Mouse (Mus musculus) urinary bladder, adult 2 months (tissue): Measurements from ENCODE around the gene Fto. TPM values are rescaled to one million over a fixed set of nuclear protein-coding genes. Genes with fewer than 3 reads are reported as not detected.

Experiments
- DNase-seq: peaks from one replicate; pipeline ENCODE4 v3.0.0; 2022; ENCODE audit warnings: low spot score
- polyA plus RNA-seq: library from polyadenylated mRNA; depleted of rRNA; stranded (reverse); fragments of >200 nt; gene quantifications from 2 replicates; pipeline ENCODE4 v1.2.3, GENCODE M21; 2012

The Fto gene
- polyA plus RNA-seq, 1 experiment: 56.0 TPM

DNA sequence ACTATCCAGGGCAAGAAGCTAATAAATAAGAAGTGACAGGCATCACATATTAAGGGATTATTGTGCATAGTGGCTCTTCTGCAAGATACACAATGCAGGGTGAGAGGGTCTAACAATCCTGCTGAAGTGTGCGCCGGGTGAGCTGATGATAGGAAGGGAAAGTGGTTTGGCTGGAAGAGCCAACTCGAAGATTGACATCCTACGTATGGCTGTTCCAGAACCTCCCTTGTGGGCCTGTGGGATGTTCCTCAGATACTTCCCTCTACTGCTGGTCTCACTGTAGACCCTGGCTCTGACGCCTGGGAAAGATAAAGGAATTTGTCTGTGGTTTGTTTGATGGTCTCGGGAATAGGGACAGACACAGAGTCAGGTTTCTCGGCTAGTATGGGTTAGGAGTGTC lies 297.9 kb downstream of the Fto start:
- DNase-seq: no peak

DNA sequence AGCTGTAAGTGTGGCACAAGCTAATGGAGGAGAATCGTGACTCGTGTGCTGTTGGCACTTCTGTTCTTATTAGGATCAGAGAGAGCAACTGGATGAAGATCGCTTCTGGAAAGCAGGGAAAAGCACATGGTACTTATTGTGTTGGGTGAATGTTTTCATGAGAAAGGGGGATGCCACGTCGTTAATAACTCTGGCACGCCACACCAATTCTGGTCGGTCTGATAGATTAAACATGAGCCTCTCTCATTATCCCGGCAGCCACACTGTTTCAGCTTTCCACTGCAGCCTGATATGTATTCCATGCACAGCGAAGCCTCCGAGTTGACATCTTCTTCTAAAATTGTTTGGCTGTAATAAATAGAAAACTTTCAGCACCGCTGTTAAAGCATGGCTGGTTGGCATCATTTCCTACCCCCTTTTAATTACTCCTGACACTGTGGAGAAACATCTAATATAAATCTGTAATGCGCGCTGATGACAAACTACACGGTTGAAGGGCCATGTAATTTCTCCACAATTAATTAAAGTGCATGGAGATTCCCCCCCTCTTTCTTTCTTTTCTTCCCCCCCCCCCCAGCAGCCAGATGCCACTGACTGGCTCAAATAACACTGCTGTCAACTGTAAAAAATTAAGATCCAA lies 298.5 kb downstream of the Fto start:
- DNase-seq: no peak

DNA sequence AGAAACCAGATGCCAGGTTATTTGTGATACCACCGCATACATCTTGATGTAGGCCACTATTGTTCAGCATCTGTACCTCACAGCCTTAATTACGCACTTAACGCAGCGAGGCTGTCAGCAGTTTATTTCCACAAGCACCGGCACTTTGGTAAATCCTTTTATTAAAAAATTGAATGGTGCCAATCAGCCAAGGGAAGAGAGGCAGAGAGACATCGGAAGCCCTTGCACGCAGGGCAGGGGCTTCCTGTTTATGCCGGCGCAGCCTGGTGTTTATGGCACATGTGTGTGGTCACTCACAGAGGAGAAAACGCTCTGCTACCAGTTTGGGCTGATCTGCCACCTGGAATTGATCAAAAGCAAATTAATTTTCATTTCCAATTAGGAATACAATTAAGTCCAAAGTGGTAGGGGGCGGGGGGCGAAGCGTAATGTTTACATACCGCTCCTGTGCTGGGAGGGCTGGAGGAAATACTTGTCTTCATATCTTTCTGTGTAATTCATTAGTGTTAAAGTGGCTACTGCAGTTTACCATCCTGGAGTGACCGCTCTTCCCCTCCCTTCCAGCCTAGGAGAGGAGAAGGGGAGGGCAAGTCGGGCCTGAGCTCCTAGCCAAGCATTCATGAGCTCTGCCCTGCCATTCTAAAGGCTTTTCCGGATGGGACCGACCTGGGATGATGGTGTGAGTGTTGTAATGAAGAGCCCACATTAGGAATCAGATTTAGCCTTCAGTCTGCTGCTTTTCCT lies 299.2 kb downstream of the Fto start:
- DNase-seq: no peak

DNA sequence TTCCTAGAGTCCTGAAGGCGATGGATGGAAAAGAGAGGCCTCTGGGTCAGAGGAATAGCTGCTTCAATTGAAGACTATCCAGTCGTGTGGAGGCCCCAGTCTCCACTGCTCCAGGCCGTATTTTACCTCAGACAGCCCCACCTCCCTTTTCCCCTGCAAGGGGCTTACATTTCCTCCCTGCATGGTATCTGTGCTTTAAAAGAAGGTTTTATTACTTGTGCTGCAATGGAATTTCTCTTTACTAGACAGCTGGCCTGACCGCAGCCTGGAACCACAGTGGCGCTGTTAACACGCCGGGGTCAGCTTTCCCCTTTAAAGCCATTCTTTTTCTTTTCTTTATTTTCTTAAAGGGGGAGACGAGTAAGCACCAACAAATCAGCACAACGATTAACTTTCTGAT lies 300.3 kb downstream of the Fto start:
- DNase-seq: no peak

DNA sequence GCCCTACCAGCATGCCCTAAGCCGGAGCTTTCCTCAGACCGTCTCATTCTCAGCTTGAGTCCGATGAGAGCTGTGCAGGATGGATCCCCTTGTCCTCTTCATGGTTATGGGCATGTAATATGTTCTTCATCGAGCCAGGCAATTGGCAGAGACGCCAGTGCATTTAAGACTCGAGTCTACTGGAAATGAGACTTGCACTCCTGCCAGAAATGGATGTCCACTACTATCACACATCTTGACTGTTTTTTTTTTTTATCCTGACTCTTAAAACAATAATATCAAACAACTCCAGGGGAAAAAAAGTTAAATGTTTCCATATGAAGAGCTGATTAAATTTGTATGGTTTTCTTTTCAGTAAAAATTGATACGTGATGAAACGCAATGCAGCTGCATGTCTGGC lies 301.9 kb downstream of the Fto start:
- no peak for DNase-seq

DNA sequence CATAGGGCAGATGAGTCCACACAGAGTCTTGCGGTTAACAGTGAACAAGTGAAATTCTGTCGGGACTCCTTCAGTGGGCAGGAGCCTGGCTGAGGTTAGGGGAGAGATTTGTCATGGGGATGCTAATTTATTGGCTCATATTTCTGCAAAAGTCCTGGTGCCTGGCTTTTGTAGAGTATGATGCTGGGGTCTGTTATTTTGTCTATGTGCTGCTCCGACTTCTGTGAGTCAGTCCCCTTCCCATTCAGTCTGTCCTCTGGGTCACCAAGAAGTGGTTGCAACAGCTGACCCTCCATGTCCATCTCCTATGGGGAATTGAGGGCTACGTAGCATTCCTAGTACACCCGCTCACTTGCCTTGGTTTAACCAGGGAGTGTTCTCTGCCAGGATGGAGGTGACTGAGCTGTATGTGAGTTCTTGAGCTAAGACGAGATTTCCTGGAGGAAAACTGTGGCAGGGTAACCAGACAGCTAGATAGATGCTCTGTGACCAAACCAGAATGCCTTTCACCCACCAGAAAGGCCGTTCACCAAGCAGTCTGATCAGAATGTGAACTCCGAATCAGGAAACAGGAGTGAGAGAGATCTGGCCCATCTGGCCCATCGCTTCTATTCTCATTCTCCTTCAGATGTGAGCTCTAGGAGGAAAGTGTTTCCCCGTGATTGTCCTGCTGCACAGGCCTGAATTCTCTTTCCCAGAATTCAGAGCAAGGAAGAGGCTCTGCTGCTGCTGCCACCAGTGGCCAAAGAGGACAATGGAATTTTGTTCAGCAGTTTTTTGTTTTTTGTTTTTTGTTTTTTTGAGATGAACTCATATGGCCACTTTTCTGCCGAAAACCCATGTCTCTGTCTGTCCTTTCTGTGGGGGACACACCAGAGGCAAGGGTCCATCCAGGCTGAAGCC lies 302.7 kb downstream of the Fto start:
- DNase-seq: no peak

DNA sequence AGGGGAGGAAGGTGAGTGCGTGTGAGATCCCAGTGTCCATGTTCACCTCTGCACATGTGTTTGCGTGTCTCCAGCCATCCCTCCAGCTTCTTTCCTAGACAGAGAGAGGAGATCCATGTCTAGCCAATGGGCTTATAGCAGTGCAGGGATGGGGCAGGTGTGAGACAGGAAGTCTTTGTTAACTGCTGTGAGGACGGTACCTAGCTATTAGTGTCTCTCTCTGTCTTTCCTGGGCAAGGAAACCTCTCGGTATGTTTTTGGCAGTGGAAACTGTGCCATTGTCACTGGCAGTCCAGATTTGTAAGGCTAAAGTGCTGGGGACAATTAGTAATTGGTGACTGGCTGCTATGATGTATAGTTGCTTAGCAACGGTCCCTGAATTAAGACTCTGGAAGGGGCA lies 304.4 kb downstream of the Fto start:
- no peak for DNase-seq

DNA sequence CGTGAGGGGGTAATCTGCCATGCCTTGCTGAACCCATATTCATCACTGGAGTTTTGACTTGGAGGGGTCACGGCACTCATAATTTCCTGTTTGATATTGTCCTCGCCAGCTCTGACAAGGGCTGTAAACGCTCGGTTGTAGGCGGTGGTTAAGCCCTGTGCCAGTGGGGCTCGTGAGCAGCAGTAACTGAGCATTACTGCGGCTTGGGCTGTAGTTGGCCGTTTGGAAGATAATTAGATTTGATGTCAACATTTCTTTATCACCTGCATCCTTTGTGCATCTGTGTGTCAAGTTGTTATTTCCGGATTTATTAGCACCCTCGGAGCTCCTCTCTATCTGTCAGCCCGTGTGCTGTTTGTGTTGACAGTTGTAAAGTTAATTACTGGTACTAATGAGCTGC lies 309.4 kb downstream of the Fto start:
- DNase-seq: no peak

DNA sequence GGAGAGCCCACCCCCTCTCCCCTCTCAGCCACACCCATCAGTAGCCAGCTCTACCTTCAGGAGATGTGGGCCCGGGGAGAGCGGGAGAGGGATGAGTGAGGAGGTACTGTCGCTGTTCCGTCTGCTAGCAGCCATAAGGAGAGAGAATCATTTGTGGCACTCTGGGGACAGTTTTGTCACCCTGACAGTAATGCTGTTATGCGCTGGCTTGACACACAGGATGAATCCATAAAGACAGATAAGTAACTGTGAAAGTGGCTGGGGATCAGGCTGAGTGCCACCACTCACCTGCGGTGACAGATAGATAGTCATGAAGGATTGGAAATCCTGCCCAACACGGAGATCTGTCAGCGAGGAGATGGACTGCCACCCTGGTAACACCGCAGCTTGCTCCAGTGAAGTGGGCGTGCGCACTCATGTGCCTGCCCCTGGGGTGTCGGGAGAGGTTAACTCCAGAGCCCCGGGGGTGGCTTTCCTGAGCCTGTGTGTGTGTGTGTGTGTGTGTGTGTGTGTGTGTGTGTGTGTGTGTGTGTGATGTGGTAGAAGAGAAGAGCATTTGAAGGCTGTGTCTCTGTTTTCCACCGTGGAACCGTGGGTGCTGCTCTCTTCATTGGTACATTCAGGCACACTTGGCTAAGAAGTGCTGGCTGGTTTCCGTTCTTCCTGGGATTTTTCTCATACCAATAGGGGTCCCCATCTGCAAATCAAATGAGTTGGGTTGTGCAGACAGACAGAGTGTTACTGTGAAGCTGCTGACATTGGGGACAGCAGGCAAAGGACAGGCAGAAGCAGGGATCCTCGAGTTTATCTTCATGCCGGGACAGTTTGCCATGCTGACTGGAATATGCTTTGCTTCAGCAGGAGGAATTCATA lies 312.6 kb downstream of the Fto start:
- no peak for DNase-seq

DNA sequence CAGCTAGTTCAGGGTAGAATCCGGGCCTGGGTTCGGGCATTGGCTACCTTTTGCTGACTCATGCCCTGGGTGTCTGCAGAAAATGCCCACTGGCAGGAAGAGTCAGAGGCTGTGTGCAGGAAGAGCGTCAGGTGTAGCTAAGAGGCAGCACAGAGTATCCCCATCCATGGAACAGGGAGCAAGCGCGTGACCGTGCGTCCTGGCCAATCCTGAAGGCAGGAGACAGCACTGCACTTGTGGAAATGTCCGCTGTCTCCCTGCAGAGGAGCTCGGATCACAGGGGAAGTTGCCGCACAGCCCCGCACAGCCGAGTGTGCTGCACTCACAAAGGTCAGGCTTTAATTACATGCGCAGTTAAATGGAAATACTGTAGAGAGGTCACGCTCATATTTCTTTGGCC lies 316.3 kb downstream of the Fto start:
- DNase-seq: no peak

DNA sequence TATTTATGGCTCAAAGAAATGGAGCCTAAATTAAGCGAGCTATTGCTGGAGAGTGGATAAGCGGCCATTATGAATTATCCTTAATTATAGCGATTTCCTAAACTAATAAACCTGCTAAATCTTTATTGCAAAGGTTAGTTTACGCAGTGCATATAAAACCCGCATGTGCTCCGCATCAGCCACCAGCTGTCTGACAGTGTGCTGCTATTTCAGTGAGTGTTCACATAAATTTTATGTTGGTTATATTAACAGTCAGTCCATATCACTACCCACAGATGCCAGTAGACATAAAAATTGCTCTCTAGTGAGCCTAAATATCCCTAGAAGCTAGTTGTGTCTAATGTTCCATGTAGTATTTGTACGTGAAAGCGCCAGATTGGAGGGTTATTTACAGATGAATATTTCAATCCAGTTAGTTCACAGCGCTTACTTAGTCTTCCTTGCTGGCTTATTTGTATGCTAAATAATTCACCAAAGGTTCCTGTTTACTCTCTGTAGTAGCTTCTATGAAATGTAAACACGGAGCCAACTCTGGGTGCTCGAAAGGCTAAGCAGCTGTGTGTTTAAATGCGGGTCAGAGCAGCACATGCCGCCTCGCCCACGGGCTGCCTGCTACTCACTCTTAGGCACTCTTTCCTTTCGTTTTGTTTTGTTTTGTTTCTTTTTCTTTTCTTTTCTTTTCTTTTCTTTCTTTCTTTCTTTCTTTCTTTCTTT lies 317.2 kb downstream of the Fto start:
- DNase-seq: no peak

DNA sequence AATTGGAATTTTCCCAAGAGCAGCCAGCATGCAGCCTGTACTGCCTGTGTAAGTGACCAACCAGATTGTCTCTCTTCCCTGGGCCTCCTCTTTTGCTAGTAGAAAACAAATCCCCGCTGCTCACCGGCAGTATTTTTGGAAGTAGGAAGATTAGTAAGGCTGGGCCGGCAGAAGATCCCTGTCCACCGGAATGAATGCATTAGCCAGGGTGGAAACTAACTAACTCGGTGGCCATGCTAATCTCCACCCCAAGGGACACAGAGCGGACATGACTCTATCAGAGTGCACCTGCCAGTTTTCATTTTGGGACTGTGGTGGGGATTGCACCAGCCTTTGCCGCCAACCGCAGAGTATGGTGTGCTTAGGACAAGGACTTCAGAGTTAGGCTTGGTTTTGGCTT lies 319.1 kb downstream of the Fto start:
- DNase-seq: no peak

DNA sequence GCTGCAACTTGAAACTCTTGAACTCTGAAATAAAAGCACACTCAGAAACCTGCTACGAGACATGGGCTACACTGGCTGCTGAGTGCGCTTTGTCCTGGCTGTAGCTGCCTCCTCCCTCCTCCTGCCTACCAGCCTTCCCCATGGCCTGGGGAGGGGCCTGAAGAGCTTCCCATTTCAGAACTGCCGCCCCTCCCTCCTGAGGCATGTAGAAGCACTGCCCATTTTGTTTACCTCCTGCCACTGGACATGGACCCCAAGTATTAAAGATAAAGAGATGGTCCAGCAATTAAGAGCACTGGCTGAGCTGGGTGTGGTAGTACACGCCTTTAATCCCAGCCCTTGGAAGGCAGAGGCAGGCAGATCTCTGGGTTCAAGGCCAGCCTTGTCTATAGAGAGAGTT lies 322.1 kb downstream of the Fto start:
- no peak for DNase-seq

DNA sequence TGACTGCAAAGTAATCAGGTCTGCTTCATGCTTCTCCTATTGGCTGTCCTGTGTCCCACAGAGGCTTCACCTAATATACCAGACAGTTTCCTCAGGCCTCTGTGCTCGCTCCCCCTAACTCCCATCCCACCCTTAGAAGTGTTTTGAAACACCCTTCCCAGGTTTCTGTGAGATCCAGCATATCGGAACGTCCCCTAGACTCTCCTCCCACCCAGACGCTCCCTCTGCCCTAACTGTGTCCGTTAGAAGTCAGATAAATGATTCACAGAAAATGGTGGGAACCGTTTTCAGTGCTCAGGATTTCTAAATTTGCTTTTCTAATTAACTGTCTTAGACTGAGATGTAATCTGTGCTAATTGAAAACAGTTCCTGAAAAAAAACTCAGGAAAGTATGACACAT lies 323.6 kb downstream of the Fto start:
- DNase-seq: no peak

DNA sequence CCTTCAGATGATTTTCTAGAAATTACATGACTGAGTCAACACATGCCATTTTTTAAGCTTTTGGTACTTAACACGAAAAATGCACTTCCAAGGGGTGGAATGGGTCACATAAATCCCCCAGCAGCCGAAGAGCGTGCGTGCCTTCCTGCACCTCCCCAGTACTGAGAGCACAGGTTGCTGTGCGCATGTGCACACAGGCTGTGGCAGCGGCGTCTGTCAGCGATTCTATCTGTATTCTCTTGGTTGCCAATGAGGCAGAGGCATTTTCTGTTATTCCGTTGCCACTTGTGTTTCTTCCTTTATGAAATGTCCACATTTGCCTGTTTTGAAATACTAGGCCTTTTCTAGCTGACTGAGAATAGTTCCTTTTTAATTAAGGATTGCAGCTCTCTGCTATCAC lies 324.4 kb downstream of the Fto start:
- DNase-seq: no peak

DNA sequence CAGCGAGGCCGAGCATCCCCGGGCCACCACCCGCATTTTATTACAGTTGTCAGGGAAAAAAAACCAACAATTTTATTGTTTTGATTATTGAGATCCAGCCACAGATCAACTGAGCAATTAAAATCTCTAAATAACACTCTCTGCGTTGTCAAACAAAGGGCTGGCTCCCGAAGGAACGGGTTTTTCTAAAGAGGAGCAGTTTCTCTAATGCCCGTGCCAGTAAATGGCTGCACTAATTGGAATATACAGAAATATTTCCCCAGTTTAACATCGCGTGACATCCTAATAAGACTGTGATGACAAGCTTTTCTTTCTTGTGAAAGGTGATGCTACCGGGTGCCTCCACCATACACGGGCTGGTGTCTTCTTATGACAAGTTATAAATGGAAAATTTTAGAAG lies 324.9 kb downstream of the Fto start:
- no peak for DNase-seq

DNA sequence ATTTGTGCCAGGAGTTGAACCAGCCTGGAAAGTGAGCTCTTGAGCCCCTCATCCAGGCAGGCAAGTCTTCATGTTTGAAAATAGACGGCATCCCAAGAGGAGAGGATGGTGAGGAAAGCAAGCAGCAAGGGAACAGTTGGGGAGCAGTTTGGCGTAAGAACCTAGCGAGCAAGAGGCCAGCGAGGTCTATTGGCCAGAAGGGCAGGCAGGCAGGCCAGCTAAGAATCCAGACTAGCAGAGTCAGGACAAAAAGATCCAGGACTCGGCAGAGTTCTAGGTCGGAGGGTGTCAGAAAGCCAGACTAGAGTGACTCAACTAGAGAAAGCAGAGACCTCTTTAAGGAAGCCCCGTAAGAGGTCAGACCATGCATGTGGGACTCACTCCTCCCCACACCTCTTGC lies 327.1 kb downstream of the Fto start:
- DNase-seq: no peak

DNA sequence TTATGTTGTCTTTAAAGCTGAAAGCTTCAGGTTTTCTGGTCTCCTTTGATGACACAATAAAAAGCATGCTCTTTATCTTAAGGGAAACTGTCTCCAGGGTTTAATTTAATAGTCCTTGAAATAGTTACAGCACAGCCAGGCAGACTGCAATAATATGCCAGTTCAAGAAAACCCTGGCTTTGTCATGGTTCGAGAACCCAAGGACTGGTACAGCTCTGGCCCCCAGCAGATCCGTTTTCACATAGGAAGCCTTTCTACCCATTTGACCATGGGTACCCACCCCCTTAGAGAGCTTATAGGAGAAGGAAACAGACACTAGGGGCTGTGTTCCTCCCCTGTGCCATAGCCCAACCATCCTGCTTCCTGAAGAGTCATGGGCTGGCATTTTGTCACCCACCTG lies 332.2 kb downstream of the Fto start:
- no peak for DNase-seq

DNA sequence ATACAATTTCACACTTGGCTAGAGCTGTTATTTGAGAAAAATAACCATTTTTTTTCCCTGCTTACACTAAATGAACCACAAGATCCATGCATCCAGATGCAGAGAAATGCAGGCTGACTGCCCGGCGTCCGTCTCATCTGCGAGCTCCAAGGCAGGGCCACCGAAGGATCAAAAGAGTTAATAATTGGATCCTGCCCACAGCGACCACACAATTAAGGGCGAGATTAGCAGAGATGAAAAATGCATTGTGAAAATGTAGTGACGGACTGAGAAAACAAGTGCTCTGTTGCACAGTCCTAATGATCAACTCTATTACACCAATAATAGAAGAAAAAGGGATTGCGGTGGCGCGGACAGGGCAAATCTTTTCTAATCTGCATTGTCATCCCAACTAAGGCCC lies 334.6 kb downstream of the Fto start:
- no peak for DNase-seq

DNA sequence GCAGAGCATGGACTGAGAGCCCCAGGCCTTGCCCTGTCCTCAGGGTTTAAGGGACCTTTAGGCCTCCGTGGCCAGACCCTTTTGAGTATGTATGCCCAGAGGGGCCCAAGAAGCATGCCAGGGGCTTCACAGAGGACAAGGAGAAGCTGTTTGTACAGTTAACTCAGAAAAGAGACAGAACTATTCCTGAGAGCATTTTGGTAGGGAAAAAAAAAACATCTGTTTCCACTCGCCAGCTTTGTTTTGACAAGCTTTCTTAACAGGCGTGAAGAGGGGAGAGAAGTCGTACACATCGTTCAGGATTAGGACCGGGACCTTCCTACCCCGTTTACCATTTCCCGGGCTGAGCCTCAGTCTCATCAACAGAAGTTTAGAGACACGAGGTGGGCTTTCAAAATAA lies 335.5 kb downstream of the Fto start:
- DNase-seq: no peak

DNA sequence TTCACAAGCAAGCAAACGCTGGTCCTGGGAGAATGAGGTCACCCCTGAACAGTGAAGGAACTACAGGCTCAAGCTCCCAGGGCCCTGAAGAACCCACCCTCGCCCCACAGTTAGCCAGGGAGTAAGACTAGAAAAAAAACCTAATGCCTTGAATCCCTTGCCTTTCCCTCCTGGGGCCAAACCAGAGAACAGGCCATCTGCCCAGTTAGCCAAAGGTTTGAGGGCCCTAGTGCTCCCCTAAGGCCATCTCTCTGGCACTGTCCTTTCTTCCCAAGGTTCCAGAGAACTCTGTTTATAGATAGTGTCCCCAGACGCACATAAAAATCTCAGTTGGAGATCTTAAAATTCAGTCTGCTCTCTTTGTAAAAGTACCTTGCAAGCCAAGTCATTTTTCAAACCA lies 340.2 kb downstream of the Fto start:
- no peak for DNase-seq
